Mouse (Mus musculus) hindbrain, embryonic 14.5 days (tissue): ENCODE data around the gene Gm49384. TPM values are rescaled to one million over a fixed set of nuclear protein-coding genes. Genes with fewer than 3 reads are reported as not detected.

Experiments
- ATAC-seq: fragments of 200-750 bp; cut with Nextera tagmentation; 2 replicates; pipeline ENCODE4 v1.8.0; 2017; ENCODE audit warnings: moderate number of reproducible peaks, mild to moderate bottlenecking, moderate TSS enrichment, moderate library complexity; ENCODE audit not compliant: low FRiP score
- DNase-seq: peaks from one replicate; pipeline ENCODE4 v3.0.0-alpha.2; 2015; ENCODE audit warnings: low spot score
- H3K27ac ChIP-seq: fragments of 300-500 bp; sonication (generic); 2 replicates; pipeline ENCODE4 v1.5.1; 2014; ENCODE audit warnings: mild to moderate bottlenecking, moderate library complexity
- H3K27me3 ChIP-seq: fragments of 300-500 bp; sonication (generic); 2 replicates; pipeline ENCODE4 v1.6.1; 2014; ENCODE audit warnings: mild to moderate bottlenecking, low read length, mixed read lengths; ENCODE audit not compliant: control insufficient read depth, insufficient read depth
- H3K36me3 ChIP-seq: fragments of 300-500 bp; sonication (generic); replicated peaks from 2 replicates; pipeline ENCODE4 v1.6.1; 2014; ENCODE audit not compliant: control insufficient read depth, insufficient read depth
- H3K4me1 ChIP-seq: fragments of 300-500 bp; sonication (generic); replicated peaks from 2 replicates; pipeline ENCODE4 v1.6.1; 2014; ENCODE audit warnings: antibody characterized with exemption, low read length, mixed read lengths; ENCODE audit not compliant: control insufficient read depth, insufficient read depth
- H3K4me2 ChIP-seq: fragments of 300-500 bp; sonication (generic); replicated peaks from 2 replicates; pipeline ENCODE4 v1.6.1; 2014; ENCODE audit warnings: mild to moderate bottlenecking, moderate library complexity
- H3K4me3 ChIP-seq: fragments of 300-500 bp; sonication (generic); replicated peaks from 2 replicates; pipeline ENCODE4 v1.5.1; 2014; ENCODE audit warnings: mild to moderate bottlenecking, low read length
- H3K9ac ChIP-seq: fragments of 300-500 bp; sonication (generic); 2 replicates; pipeline ENCODE4 v1.6.1; 2014
- H3K9me3 ChIP-seq: fragments of 300-500 bp; sonication (generic); 2 replicates; pipeline ENCODE4 v1.6.1; 2016; ENCODE audit warnings: low read length; ENCODE audit not compliant: control insufficient read depth
- WGBS: fragments of 180-500 bp; shearing (Covaris S2); extraction: QIAGEN DNeasy Blood & Tissue Kit; methylation state at CpG from one replicate; pipeline ENCODE4 v1.1.7; 2014; 5-methylcytosine and 5-hydroxymethylcytosine counted together
- polyA plus RNA-seq: library from polyadenylated mRNA; unstranded; fragments of >200 nt; fragmentation: Nextera tagmentation; extraction: Ambion mirVana; gene quantifications from 2 replicates; pipeline ENCODE4 v1.2.1, GENCODE M21; 2014

Gene Gm49384
- polyA plus RNA-seq, 1 experiment from 2014 or later, result 10.4 TPM

DNA sequence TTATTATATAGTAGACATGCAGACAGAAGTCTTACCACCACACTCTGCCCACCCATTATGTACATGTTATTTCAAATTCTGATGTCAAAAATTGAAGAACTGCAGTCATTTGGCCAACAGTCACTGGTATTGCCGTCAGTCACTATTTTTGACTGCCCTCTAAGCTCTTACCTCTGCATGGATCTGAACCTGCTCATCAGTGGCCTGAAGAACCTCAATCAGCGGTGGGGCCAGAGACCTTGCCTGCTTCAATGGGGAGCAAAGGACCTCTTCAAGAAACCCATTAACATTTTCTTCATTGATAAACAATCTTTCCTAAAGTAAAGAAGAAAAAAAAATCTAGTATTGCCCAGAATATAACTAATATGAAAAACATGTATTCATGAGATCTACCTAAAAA, 11.4 kb downstream of the Gm49384 start:
- ATAC-seq (no peak), DNase-seq (no peak)
- Histone ChIP-seq H3K4me3 (no peak overlapping the region), H3K9me3 (no peaks in the 10 kb centered on the region), H3K27me3 (no peaks in the 10 kb centered on the region), H3K27ac (no peak overlapping the region), H3K4me2 (no peak overlapping the region), H3K4me1 (peaks cover 9% of the 10 kb centered on the region), H3K9ac (no peak overlapping the region), H3K36me3 (peaks cover 26% of the 10 kb centered on the region)
- 94% methylated on average over 2 of the region's 2 CpGs for WGBS

DNA sequence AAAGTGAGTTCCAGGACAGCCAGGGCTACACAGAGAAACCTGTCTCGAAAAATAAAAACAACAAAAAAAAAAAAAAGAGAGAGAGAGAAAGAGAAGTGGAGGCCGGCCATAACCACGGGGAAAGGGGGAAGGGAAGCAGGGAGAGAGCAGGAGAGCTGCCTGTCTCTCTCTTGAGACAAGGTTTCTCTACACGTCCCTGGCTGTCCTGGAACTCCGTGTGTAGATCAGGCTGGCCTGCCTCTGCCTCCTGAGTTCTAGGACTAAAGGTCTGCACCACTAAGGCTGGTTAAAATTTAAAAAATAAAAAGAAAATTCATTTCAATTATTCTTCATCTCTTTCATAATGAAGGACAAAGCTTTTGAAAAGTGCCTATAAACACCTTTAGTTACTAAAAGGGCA, 12.7 kb downstream of the Gm49384 start:
- Histone ChIP-seq H3K9ac (no peak overlapping the region), H3K4me2 (no peak overlapping the region), H3K9me3 (no peaks in the 10 kb centered on the region), H3K27ac (no peak overlapping the region), H3K4me1 (peaks cover 18% of the 10 kb centered on the region), H3K36me3 (peaks cover 26% of the 10 kb centered on the region), H3K27me3 (no peaks in the 10 kb centered on the region), H3K4me3 (no peak overlapping the region)
- ATAC-seq, result no peak
- WGBS, result 94% methylated on average over 5 of the region's 5 CpGs
- no peak for DNase-seq

DNA sequence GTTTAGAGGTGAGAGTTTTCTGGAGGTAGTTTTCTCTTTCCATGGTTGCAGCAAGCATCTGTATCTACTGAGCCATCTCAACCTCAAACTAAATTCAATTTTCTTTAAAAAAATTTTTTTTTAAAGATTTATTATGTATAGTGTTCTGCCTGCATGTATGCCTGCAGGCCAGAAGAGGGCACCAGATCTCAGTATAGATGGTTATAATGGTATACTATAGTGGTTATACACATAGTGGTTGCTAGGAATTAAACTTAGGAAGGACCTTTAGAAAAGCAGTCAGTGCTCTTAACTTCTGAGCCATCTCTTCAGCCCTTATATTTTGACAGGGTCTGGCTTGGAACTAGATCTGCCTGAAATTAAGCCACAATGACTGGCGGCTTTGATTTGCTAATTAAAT, 13.5 kb downstream of the Gm49384 start:
- H3K4me1 ChIP-seq, result peaks cover 13% of the 10 kb centered on the region
- no peak overlapping the region for H3K9ac ChIP-seq
- no peak overlapping the region for H3K27ac ChIP-seq
- ATAC-seq (no peak), DNase-seq (no peak)
- no peak overlapping the region for H3K4me2 ChIP-seq
- H3K4me3 ChIP-seq, result no peak overlapping the region
- 100% methylated on average over 1 of the region's 1 CpGs for WGBS
- no peaks in the 10 kb centered on the region for H3K27me3 ChIP-seq
- peaks cover 26% of the 10 kb centered on the region for H3K36me3 ChIP-seq
- no peaks in the 10 kb centered on the region for H3K9me3 ChIP-seq

DNA sequence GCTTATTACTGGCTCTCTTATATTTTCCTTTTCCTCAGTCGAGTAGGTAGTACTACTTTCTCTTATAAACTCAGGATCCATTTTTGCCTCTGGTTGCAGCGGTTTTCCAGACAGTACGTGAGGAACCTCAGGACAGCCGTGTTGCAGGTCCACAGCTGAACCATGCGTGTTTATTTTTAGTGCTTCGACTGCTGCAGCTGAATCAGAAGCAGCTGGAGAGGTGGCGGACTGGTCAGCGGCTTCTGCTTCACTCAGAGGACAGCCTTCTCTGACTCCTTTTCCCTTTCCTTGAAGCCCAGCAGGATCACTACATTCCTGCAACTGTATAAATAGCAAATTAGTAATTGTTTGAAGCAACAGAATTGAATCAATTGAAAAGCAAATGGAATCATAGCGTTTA, 14.0 kb downstream of the Gm49384 start:
- no peak for ATAC-seq
- 91% methylated on average over 9 of the region's 9 CpGs for WGBS
- no peak overlapping the region for H3K4me3 ChIP-seq

DNA sequence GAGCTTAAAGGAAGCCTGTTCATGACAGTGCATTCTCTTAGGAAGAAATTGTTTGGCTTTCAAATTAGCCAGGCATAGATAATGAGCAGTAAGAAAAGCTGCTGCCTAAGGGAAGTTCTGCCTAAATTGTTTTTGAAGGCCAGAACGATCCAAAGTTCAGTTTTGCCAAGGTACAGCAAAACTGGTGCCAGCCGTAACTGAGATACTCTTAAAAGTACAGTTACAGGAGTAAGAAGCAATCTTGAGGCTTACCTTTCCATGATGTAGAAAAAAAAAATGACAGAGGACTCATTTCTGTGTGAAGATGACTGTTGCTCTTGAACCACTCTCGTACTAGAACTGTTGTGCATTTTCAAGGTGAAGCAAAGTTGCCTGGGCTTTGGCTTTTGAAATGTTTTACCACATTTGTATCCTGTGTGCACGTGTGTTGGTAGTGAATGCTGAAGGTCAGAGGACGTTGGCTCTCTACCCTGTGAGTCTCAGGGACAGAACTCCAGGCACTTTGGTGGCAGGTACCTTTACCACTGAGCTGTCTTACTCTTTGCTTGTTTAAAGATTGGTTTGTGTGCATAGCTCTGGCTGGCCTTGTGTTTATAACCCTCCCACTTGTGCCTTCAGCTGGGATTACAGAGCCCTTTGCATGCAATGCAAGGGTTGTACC, 17.1 kb downstream of the Gm49384 start:
- no peaks in the 10 kb centered on the region for H3K27me3 ChIP-seq
- H3K27ac ChIP-seq, result no peak overlapping the region
- no peak overlapping the region for H3K9ac ChIP-seq
- ATAC-seq (no peak), DNase-seq (no peak)
- H3K9me3 ChIP-seq, result no peaks in the 10 kb centered on the region
- peak overlapping the region; percentile 7; the same call in 1 of the 2 replicates for H3K4me2 ChIP-seq
- H3K4me3 ChIP-seq, result no peak overlapping the region
- WGBS, result 74% methylated on average over 5 of the region's 5 CpGs
- peaks cover 28% of the 10 kb centered on the region for H3K36me3 ChIP-seq
- H3K4me1 ChIP-seq, result peaks cover 24% of the 10 kb centered on the region

More for the DNA sequence above, 14.0 kb downstream of the Gm49384 start:
- no peak for DNase-seq
- Histone ChIP-seq H3K4me1 (peaks cover 18% of the 10 kb centered on the region), H3K9me3 (no peaks in the 10 kb centered on the region), H3K27ac (no peak overlapping the region), H3K27me3 (no peaks in the 10 kb centered on the region), H3K9ac (no peak overlapping the region), H3K4me2 (no peak overlapping the region), H3K36me3 (peaks cover 26% of the 10 kb centered on the region)

DNA sequence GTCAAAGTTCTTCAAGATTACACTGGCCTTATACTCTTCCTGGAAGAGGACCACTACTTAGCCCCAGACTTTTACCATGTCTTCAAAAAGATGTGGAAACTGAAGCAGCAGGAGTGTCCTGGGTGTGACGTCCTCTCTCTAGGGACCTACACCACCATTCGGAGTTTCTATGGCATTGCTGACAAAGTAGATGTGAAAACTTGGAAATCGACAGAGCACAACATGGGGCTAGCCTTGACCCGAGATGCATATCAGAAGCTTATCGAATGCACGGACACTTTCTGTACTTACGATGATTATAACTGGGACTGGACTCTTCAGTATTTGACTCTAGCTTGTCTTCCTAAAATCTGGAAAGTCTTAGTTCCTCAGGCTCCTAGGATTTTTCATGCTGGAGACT, 18.7 kb downstream of the Gm49384 start:
- DNase-seq (no peak), ATAC-seq (no peak)
- H3K27ac ChIP-seq, result no peak overlapping the region
- H3K9ac ChIP-seq, result peak overlapping the region; percentile 86; the same call in 1 of the 2 replicates
- H3K27me3 ChIP-seq, result no peaks in the 10 kb centered on the region
- H3K4me3 ChIP-seq, result peak overlapping the region; percentile 72
- H3K4me1 ChIP-seq, result peaks cover 24% of the 10 kb centered on the region
- H3K9me3 ChIP-seq, result no peaks in the 10 kb centered on the region
- H3K4me2 ChIP-seq, result peak overlapping the region; percentile 78
- WGBS, result 74% methylated on average over 7 of the region's 7 CpGs
- peaks cover 37% of the 10 kb centered on the region for H3K36me3 ChIP-seq

DNA sequence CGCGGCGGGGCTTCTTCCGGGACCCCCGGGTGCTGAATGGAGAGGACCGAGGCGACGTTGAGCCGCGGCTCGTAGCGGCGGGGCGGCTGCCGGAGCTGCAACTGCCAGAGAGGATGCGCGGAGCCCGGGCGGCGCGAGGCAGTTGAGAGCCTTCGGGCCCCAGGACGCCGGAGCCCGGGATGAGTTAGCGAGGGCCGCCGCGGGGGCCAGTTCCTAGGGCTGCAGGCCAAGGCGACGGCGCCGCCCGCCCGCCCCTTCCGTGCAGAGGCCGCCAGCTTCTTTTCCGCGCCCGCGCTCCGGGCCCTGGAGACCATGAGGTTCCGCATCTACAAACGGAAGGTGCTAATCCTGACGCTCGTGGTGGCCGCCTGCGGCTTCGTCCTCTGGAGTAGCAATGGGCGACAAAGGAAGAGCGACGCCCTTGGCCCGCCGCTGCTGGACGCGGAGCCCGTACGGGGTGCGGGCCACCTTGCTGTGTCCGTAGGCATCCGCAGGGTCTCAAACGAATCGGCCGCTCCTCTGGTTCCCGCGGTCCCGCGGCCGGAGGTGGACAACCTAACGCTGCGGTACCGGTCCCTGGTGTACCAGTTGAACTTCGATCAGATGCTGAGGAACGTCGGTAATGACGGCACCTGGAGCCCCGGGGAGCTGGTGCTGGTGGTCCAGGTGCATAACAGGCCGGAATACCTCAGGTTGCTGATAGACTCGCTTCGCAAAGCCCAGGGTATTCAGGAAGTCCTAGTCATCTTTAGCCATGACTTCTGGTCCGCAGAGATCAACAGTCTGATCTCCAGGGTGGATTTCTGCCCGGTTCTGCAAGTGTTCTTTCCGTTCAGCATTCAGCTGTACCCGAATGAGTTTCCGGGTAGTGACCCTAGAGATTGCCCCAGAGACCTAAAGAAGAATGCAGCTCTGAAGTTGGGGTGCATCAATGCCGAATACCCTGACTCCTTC, 19.4 kb downstream of the Gm49384 start:
- 1% methylated on average over 85 of the region's 86 CpGs for WGBS
- H3K4me3 ChIP-seq, result peak overlapping the region; percentile 72
- ATAC-seq (peak; percentile 68), DNase-seq (peak; percentile 44)
- peaks cover 31% of the 10 kb centered on the region for H3K36me3 ChIP-seq
- peak overlapping the region; percentile 78 for H3K4me2 ChIP-seq
- H3K9ac ChIP-seq, result peak overlapping the region; percentile 86
- peak overlapping the region; percentile 95 for H3K27ac ChIP-seq
- H3K9me3 ChIP-seq, result no peaks in the 10 kb centered on the region
- H3K27me3 ChIP-seq, result no peaks in the 10 kb centered on the region
- peaks cover 24% of the 10 kb centered on the region for H3K4me1 ChIP-seq

DNA sequence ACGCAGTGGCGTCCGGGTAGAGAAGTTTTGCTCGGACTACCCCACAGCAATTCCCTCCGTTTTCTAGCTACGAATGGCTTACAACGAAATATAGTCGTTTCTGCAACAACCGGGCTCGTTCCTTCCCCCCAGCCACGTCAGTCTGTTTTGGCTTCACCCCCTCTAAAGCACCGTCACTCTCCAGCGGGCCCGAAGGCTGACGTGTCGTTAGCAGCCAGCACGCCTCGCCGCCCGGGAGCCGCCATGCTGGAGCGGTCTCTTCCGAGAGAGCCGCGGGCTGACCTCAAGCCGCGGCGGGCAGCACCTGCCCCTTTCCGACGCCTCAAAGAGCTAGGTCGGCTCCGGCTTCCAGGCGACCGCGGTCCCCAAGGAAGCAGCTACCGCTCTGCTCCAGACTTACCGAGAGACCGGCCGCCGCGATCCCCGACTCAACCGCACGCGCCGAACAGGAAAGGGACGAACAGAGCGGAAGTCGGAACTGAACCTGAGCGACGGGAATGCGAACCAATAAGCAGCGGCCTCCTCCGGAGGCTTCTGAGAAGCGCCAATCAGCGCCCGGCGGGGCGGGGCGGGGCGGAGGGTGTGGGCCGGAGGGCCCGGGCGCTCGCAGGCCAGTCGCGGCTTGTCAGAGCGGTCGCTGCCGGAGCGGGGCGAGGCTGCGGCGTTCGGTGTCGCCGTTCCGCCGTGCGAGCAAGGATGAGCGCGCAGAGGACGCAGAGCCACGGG, 20.3 kb downstream of the Gm49384 start, which contains the start of the genes Rpl36al and Mgat2:
TSS of gene Rpl36al (minus strand) at position 501 of the 726 bp plus-strand sequence.
TSS of gene Mgat2 (plus strand) at position 575 of the 726 bp plus-strand sequence.
- ATAC-seq (peak; percentile 99), DNase-seq (peak; percentile 99)
- peak within 1 kb of the TSS; percentile 95 for H3K27ac ChIP-seq
- peaks cover 25% of the 10 kb centered on the region for H3K36me3 ChIP-seq
- peak within 1 kb of the TSS; percentile 78 for H3K4me2 ChIP-seq
- H3K9ac ChIP-seq, result peak within 1 kb of the TSS; percentile 86
- H3K9me3 ChIP-seq, result no peaks in the 10 kb centered on the region
- H3K4me3 ChIP-seq, result peak within 1 kb of the TSS; percentile 72
- no peaks in the 10 kb centered on the region for H3K27me3 ChIP-seq
- H3K4me1 ChIP-seq, result peaks cover 24% of the 10 kb centered on the region
- WGBS, result under 1% methylated on average over 84 of the region's 84 CpGs

DNA sequence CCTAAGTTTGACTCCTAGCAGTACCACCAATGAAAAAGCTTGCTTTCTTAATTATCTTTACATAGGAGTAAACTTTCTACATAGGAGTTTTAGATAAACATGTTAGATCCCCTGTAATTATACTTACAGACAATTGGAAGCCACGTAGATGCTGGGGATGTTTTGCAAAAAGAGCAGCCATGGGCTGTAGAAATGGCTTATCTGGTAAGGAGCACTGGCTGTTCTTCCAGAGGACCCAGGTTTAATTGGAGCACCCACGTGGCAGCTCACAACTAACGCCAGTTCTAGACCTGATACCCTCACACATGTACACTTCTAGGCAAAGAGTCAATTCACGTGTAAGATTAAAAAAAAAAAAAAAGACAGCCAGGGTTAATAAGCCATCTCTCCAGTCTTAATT, 22.3 kb downstream of the Gm49384 start:
- Histone ChIP-seq H3K27ac (no peak overlapping the region), H3K9me3 (no peaks in the 10 kb centered on the region), H3K4me1 (peaks cover 18% of the 10 kb centered on the region), H3K4me3 (no peak overlapping the region), H3K9ac (no peak overlapping the region), H3K4me2 (no peak overlapping the region), H3K36me3 (peaks cover 18% of the 10 kb centered on the region), H3K27me3 (no peaks in the 10 kb centered on the region)
- no peak for ATAC-seq
- DNase-seq, result no peak
- WGBS, result 85% methylated on average over 4 of the region's 4 CpGs
